Mouse (Mus musculus): Measurements from ENCODE around the gene Cass4. TPM values are rescaled to one million over a fixed set of nuclear protein-coding genes. Genes with fewer than 3 reads are reported as not detected.

Cass4 gene
- polyA plus RNA-seq, 1 experiment from 2014 or later, result 0.22 TPM

- H3K36me3 ChIP-seq, result peaks cover 15% of the 10 kb centered on the region
- H3K9me3 ChIP-seq, result no peaks in the 10 kb centered on the region
- H3K4me3 ChIP-seq, result no peak overlapping the region
- no peak for ATAC-seq (ENCODE audit: insufficient number of reproducible peaks, insufficient read depth, low FRiP score, low TSS enrichment, low read depth)
- H3K27ac ChIP-seq, result peak overlapping the region; percentile 48; the same call in 1 of the 2 replicates
- WGBS, result 44% methylated on average over 8 of the region's 8 CpGs
- peaks cover 20% of the 10 kb centered on the region for H3K4me1 ChIP-seq
- H3K27me3 ChIP-seq, result peaks cover 3% of the 10 kb centered on the region; the same call in 1 of the 2 replicates
- no peak overlapping the region for H3K4me2 ChIP-seq
- H3K9ac ChIP-seq, result peak overlapping the region; percentile 49; the same call in 1 of the 2 replicates
These were observed 80.0 kb downstream of the Cass4 start for GRCm38 (mm10) chr2:172473591-172473990.

GRCm38 (mm10) chr2:172474970-172475369 lies 81.4 kb downstream of the Cass4 start:
- ATAC-seq (ENCODE audit: insufficient number of reproducible peaks, insufficient read depth, low FRiP score, low TSS enrichment, low read depth), result no peak
- Histone ChIP-seq H3K4me2 (no peak overlapping the region), H3K4me1 (peaks cover 20% of the 10 kb centered on the region), H3K4me3 (no peak overlapping the region), H3K9ac (no peak overlapping the region), H3K9me3 (no peaks in the 10 kb centered on the region), H3K27me3 (peaks cover 3% of the 10 kb centered on the region; the same call in 1 of the 2 replicates), H3K36me3 (peaks cover 1% of the 10 kb centered on the region; the same call in 1 of the 2 replicates), H3K27ac (no peak overlapping the region)
- 34% methylated on average over 6 of the region's 6 CpGs for WGBS

- Histone ChIP-seq H3K27ac (no peak overlapping the region), H3K9ac (peak overlapping the region; percentile 36; the same call in 1 of the 2 replicates), H3K9me3 (no peaks in the 10 kb centered on the region), H3K36me3 (no peaks in the 10 kb centered on the region), H3K4me1 (peaks cover 20% of the 10 kb centered on the region), H3K27me3 (peaks cover 3% of the 10 kb centered on the region; the same call in 1 of the 2 replicates), H3K4me3 (no peak overlapping the region), H3K4me2 (no peak overlapping the region)
- WGBS, result 29% methylated on average over 10 of the region's 10 CpGs
- no peak for ATAC-seq (ENCODE audit: insufficient number of reproducible peaks, insufficient read depth, low FRiP score, low TSS enrichment, low read depth)
These were observed 83.2 kb downstream of the Cass4 start for GRCm38 (mm10) chr2:172476707-172477260.

GRCm38 (mm10) chr2:172477350-172477749 lies 83.8 kb downstream of the Cass4 start:
- no peak overlapping the region for H3K4me3 ChIP-seq
- 32% methylated on average over 3 of the region's 3 CpGs for WGBS
- H3K9me3 ChIP-seq, result no peaks in the 10 kb centered on the region
- H3K27ac ChIP-seq, result no peak overlapping the region
- peaks cover 3% of the 10 kb centered on the region; the same call in 1 of the 2 replicates for H3K27me3 ChIP-seq
- H3K9ac ChIP-seq, result no peak overlapping the region
- no peak overlapping the region for H3K4me2 ChIP-seq
- H3K4me1 ChIP-seq, result peaks cover 20% of the 10 kb centered on the region
- no peaks in the 10 kb centered on the region for H3K36me3 ChIP-seq
- no peak for ATAC-seq (ENCODE audit: insufficient number of reproducible peaks, insufficient read depth, low FRiP score, low TSS enrichment, low read depth)

GRCm38 (mm10) chr2:172477860-172478259 lies 84.3 kb downstream of the Cass4 start:
- Histone ChIP-seq H3K4me2 (no peak overlapping the region), H3K27me3 (peaks cover 3% of the 10 kb centered on the region; the same call in 1 of the 2 replicates), H3K4me1 (peaks cover 18% of the 10 kb centered on the region), H3K9ac (no peak overlapping the region), H3K9me3 (no peaks in the 10 kb centered on the region), H3K27ac (no peak overlapping the region), H3K36me3 (no peaks in the 10 kb centered on the region), H3K4me3 (no peak overlapping the region)
- ATAC-seq (ENCODE audit: insufficient number of reproducible peaks, insufficient read depth, low FRiP score, low TSS enrichment, low read depth), result no peak
- WGBS, result 1% methylated on average over 2 of the region's 2 CpGs

- ATAC-seq (ENCODE audit: insufficient number of reproducible peaks, insufficient read depth, low FRiP score, low TSS enrichment, low read depth), result no peak
- H3K4me2 ChIP-seq, result no peak overlapping the region
- no peaks in the 10 kb centered on the region for H3K36me3 ChIP-seq
- H3K27ac ChIP-seq, result no peak overlapping the region
- H3K27me3 ChIP-seq, result peaks cover 3% of the 10 kb centered on the region; the same call in 1 of the 2 replicates
- no peak overlapping the region for H3K4me3 ChIP-seq
- H3K9me3 ChIP-seq, result no peaks in the 10 kb centered on the region
- 62% methylated on average over 7 of the region's 7 CpGs for WGBS
- H3K9ac ChIP-seq, result no peak overlapping the region
- peaks cover 10% of the 10 kb centered on the region for H3K4me1 ChIP-seq
These were observed 86.7 kb downstream of the Cass4 start for GRCm38 (mm10) chr2:172480296-172480695.

GRCm38 (mm10) chr2:172481654-172482385 lies 88.2 kb downstream of the Cass4 start:
- Histone ChIP-seq H3K9ac (no peak overlapping the region), H3K27ac (no peak overlapping the region), H3K27me3 (peaks cover 1% of the 10 kb centered on the region; the same call in 1 of the 2 replicates), H3K4me2 (no peak overlapping the region), H3K9me3 (no peaks in the 10 kb centered on the region), H3K4me3 (no peak overlapping the region), H3K4me1 (peaks cover 9% of the 10 kb centered on the region), H3K36me3 (no peaks in the 10 kb centered on the region)
- WGBS, result 80% methylated on average over 16 of the region's 16 CpGs
- ATAC-seq (ENCODE audit: insufficient number of reproducible peaks, insufficient read depth, low FRiP score, low TSS enrichment, low read depth), result no peak

Other genes with a start within 250 kb of the Cass4 start
- not detected in 2 replicates for gene Mc3r, start 145.3 kb upstream of the Cass4 start, polyA plus RNA-seq (2015; fragmentation: Nextera tagmentation; extraction: Ambion mirVana)
- 21.8 and 26.5 TPM in 2 replicates for gene Fam210b, start 48.2 kb upstream of the Cass4 start, polyA plus RNA-seq (2015; fragmentation: Nextera tagmentation; extraction: Ambion mirVana)
- gene Aurka, start 23.3 kb upstream of the Cass4 start, polyA plus RNA-seq (2015; fragmentation: Nextera tagmentation; extraction: Ambion mirVana), result 110 and 117 TPM in 2 replicates
- 39.8 and 40.5 TPM in 2 replicates for gene Cstf1, start 23.1 kb upstream of the Cass4 start, polyA plus RNA-seq (2015; fragmentation: Nextera tagmentation; extraction: Ambion mirVana)
- gene Rtf2, start 46.8 kb downstream of the Cass4 start, polyA plus RNA-seq (2015; fragmentation: Nextera tagmentation; extraction: Ambion mirVana), result 76.4 and 78.4 TPM in 2 replicates
- 1.4 and 2.1 TPM in 2 replicates for gene Gcnt7, start 64.8 kb downstream of the Cass4 start, polyA plus RNA-seq (2015; fragmentation: Nextera tagmentation; extraction: Ambion mirVana)
- 0.73 TPM in 1 of 2 replicates, not detected in the other for gene Fam209, start 78.7 kb downstream of the Cass4 start, polyA plus RNA-seq (2015; fragmentation: Nextera tagmentation; extraction: Ambion mirVana)
- 20.1 and 23.4 TPM in 2 replicates for gene Tfap2c, start 155.8 kb downstream of the Cass4 start, polyA plus RNA-seq (2015; fragmentation: Nextera tagmentation; extraction: Ambion mirVana)

Data from embryonic facial prominence, embryonic 13.5 days (tissue).